Mouse (Mus musculus) C2C12 (cell line): ENCODE results near the gene Lim2. TPM values are rescaled to one million over a fixed set of nuclear protein-coding genes. Genes with fewer than 3 reads are reported as not detected.

Source experiments
- H3K27me3 ChIP-seq: one replicate; pipeline ENCODE4 v1.6.1; 2011; ENCODE audit not compliant: control insufficient read depth, insufficient read depth, insufficient read length
- H3K36me3 ChIP-seq: one replicate; pipeline ENCODE4 v1.6.1; 2011; ENCODE audit not compliant: control insufficient read depth, insufficient read depth
- H3K4me3 ChIP-seq: one replicate; pipeline ENCODE4 v1.5.1; 2011; ENCODE audit warnings: mild to moderate bottlenecking, control low read depth; ENCODE audit not compliant: poor library complexity, insufficient read depth, severe bottlenecking
- H3K79me2 ChIP-seq: one replicate; pipeline ENCODE4 v1.6.1; 2011; ENCODE audit not compliant: control insufficient read depth, insufficient read depth
- H3K79me3 ChIP-seq: one replicate; pipeline ENCODE4 v1.6.1; 2011; ENCODE audit warnings: low read depth, control low read depth
- H3ac ChIP-seq: one replicate; pipeline ENCODE3; 2011; ENCODE audit warnings: low read depth; ENCODE audit not compliant: control insufficient read depth, insufficient read length
- CEBPB ChIP-seq: IDR thresholded peaks from one replicate; pipeline ENCODE4 v1.6.1; 2011; ENCODE audit warnings: low read depth, mild to moderate bottlenecking, control low read depth, moderate library complexity
- CTCF ChIP-seq: IDR thresholded peaks from one replicate; pipeline ENCODE4 v1.5.1; 2011; ENCODE audit not compliant: control insufficient read depth, insufficient read depth, insufficient read length
- FOSL1 ChIP-seq: IDR thresholded peaks from one replicate; pipeline ENCODE4 v1.8.0; 2011; ENCODE audit warnings: mild to moderate bottlenecking, low read length; ENCODE audit not compliant: poor library complexity, insufficient read depth, severe bottlenecking
- MAX ChIP-seq: IDR thresholded peaks from one replicate; pipeline ENCODE4 v1.6.1; 2011; ENCODE audit warnings: mild to moderate bottlenecking, control low read depth
- MYOD1 ChIP-seq: IDR thresholded peaks from one replicate; pipeline ENCODE4 v1.6.1; 2011; ENCODE audit warnings: low read depth; ENCODE audit not compliant: control insufficient read depth, insufficient read length
- MYOG ChIP-seq: IDR thresholded peaks from one replicate; pipeline ENCODE4 v1.6.1; 2011; ENCODE audit not compliant: control insufficient read depth, insufficient read length; ENCODE audit errors: extremely low read depth
- USF1 ChIP-seq: IDR thresholded peaks from one replicate; pipeline ENCODE4 v1.6.1; 2011; ENCODE audit warnings: low read depth, mild to moderate bottlenecking, control low read depth, moderate library complexity
- polyA plus RNA-seq: library from polyadenylated mRNA; unstranded; fragments of >200 nt; fragmentation: generic; extraction: Trizol; gene quantifications from one replicate; pipeline ENCODE4 v1.2.1, GENCODE M21; 2012; ENCODE audit warnings: missing spikeins

Lim2 gene
- polyA plus RNA-seq, 1 experiment, result 0.01 TPM

DNA sequence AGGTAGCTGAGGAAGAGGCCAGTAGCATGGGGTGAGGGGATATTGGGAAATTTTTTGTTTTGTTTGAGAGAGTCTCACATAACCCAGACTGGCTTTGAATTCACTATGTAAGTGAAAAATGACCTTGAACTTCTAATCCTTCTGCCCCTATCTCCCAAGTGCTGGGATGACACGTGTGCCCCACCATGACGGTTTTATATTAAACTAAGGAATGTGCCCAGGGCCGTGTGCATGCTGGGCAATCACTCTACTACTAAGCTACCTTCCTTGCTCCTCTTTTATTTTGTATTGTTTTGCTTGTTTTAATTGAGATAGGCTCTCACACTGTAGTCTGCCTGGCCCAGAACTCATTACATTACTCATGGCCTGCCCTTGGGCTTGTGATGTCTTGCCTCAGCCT lies 13.6 kb downstream of the Lim2 start:
- TF ChIP-seq CTCF (no peak), MAX (no peak), USF1 (no peak), MYOD1 (no peak), CEBPB (no peak), FOSL1 (no peak), MYOG (no peak)
- no peaks in the 10 kb centered on the region for H3K27me3 ChIP-seq
- H3ac ChIP-seq, result no peak overlapping the region
- H3K79me2 ChIP-seq, result peaks cover 20% of the 10 kb centered on the region
- no peak overlapping the region for H3K4me3 ChIP-seq
- H3K79me3 ChIP-seq, result peaks cover 8% of the 10 kb centered on the region
- H3K36me3 ChIP-seq, result no peaks in the 10 kb centered on the region

DNA sequence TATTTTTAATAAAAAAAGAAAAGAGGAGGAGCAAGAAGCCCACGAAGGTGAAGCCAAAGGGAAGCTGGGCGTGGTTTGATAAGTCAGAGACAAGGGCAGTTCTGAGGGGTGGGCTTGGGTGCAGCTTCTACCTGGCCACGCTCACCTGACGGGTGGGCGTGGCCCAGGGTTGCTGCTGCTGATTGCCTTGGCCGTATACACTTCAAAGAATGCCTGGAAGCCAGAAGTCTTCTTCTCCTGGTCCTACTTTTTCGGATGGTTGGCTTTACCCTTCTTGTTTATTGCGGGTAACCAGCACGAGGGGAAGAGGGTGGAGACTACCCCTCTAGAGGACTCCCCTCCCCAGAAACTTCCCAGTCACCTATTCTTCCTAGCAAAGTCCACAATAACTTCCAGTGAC lies 15.2 kb downstream of the Lim2 start:
- TF ChIP-seq USF1 (no peak), CTCF (no peak), MYOD1 (no peak), MAX (no peak), FOSL1 (no peak), CEBPB (no peak)
- Histone ChIP-seq H3K79me3 (peaks cover 8% of the 10 kb centered on the region), H3K36me3 (no peaks in the 10 kb centered on the region), H3ac (no peak overlapping the region), H3K27me3 (no peaks in the 10 kb centered on the region), H3K79me2 (peaks cover 32% of the 10 kb centered on the region), H3K4me3 (peak overlapping the region; percentile 27)

DNA sequence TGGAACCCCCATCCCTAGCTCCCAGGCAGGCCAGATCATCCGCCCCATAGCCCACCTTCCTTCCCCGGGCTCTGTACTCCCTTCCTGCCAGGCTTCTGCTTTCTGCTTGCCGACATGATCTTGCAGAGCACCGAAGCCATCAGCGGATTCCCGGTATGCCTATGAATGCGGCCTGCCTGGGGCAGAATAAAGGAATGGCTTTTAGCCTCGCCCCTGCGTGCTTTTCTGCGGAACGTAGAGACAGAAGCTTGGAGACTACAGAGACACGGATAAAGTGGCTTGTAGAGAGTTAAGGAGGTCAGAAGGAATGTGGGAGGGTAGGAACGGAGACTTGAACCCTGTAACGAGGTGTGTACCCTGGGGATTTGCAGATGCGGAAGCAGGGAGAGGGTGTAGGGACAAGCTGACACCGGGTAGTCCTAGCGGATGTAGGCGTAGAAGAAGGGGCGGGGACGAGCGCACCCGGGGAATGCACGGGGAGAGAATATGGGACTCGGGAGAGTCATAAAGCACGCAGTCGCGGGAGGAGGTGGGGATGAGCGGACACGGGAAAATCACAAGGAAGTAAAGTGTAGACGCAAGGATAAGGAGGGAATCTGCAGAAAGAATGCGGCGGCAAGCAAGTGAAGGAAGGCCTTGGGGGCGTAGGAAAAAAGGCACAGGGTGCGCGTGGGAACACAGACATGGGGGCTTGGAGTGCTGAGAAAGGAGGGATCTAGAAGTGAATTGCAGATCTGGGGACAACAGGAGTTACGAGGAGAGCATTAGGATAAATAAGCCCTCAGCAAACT lies 15.9 kb downstream of the Lim2 start:
- H3K27me3 ChIP-seq, result no peaks in the 10 kb centered on the region
- no peaks in the 10 kb centered on the region for H3K36me3 ChIP-seq
- peak overlapping the region; percentile 27 for H3K4me3 ChIP-seq
- TF ChIP-seq CTCF, result no peak
- TF ChIP-seq MAX, result no peak
- no peak for TF ChIP-seq MYOG
- no peak for TF ChIP-seq MYOD1
- no peak for TF ChIP-seq USF1
- TF ChIP-seq CEBPB, result no peak
- no peak for TF ChIP-seq FOSL1
- peaks cover 35% of the 10 kb centered on the region for H3K79me2 ChIP-seq
- H3K79me3 ChIP-seq, result peaks cover 8% of the 10 kb centered on the region
- H3ac ChIP-seq, result peak overlapping the region; percentile 56

DNA sequence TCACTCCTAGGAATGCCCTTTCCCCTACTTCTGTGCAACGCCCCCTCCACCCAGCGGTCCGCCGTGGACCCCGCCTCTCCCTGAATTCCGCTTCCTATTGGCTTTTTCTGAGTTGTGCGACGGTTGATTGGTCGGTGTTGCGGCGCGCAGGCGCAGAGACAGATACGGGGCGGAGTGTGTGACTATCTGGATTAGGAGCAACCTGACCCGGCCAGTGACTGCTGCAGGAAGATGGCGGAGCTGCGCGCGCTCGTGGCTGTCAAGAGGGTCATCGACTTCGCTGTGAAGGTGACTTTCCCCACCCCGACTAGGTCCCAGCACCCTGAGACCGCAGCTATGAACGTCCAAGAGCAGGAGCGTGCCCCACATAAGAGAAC lies 16.4 kb downstream of the Lim2 start, which contains the start of the genes Etfb and Gm45233:
Etfb (plus strand) TSS at position 167 of the 377 bp plus-strand sequence.
Gm45233 (plus strand) TSS at position 212 of the 377 bp plus-strand sequence.
- H3K79me2 ChIP-seq, result peaks cover 35% of the 10 kb centered on the region
- peaks cover 8% of the 10 kb centered on the region for H3K79me3 ChIP-seq
- no peaks in the 10 kb centered on the region for H3K36me3 ChIP-seq
- peak within 1 kb of the TSS; percentile 27 for H3K4me3 ChIP-seq
- TF ChIP-seq CTCF (no peak), USF1 (no peak), CEBPB (no peak), MAX (no peak), MYOD1 (no peak), MYOG (no peak), FOSL1 (no peak)
- no peaks in the 10 kb centered on the region for H3K27me3 ChIP-seq
- H3ac ChIP-seq, result peak within 1 kb of the TSS; percentile 73

DNA sequence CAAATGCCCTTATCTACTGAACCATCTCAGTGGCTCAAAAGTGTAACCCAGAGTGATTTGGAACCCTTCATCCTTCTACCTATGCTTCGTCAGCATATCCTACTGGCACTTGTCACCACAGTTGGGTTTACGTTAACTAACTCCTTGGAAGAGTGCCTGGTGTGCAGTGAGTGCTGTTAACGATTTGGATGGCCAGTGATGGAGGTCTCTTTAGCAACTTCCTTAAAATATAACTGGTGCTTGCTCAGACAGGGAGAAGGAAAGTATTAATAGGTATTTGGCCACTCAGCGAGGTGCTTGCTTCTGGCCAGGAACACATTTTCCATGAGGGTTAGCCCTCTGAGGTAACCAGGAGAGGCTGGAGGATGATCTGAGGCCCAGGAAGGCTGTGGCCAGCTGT lies 20.3 kb downstream of the Lim2 start:
- Histone ChIP-seq H3K79me2 (peaks cover 35% of the 10 kb centered on the region), H3K79me3 (peaks cover 8% of the 10 kb centered on the region), H3K36me3 (no peaks in the 10 kb centered on the region), H3K4me3 (no peak overlapping the region), H3K27me3 (no peaks in the 10 kb centered on the region), H3ac (no peak overlapping the region)
- TF ChIP-seq CEBPB (no peak), MYOD1 (no peak), FOSL1 (no peak), MAX (no peak), MYOG (no peak), CTCF (no peak), USF1 (no peak)

DNA sequence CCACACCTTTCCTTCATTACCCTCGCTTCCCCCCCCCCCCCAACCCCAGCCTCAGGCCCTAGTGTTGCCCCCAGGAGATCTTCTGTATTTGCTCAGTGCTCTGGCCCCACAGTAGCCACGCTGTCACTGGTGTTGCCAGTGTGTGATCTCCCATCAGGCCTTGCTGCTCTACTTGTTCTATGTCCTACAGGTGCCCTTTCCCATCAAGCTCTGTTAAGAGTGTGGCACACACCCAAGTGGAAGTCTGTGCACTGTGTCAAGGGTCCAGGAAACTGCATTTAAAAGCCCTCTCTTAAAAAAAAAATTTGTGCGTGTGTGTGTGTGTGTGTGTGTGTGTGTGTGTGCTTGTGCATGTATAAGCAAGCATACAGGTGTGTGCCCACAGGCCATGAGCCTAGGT lies 20.8 kb downstream of the Lim2 start:
- Histone ChIP-seq H3K36me3 (no peaks in the 10 kb centered on the region), H3K79me3 (peaks cover 8% of the 10 kb centered on the region), H3ac (no peak overlapping the region), H3K27me3 (no peaks in the 10 kb centered on the region), H3K79me2 (peaks cover 35% of the 10 kb centered on the region), H3K4me3 (no peak overlapping the region)
- TF ChIP-seq MYOD1, result no peak
- no peak for TF ChIP-seq CTCF
- TF ChIP-seq USF1, result no peak
- no peak for TF ChIP-seq MAX
- no peak for TF ChIP-seq MYOG
